Mouse (Mus musculus): ENCODE results near the gene Tph2. TPM values are rescaled to one million over a fixed set of nuclear protein-coding genes. Genes with fewer than 3 reads are reported as not detected.
A peak's percentile ranks its signal among the peaks of the same experiment; 100 is the strongest.

Gene Tph2
- polyA plus RNA-seq, 2 experiments, result not detected

DNA sequence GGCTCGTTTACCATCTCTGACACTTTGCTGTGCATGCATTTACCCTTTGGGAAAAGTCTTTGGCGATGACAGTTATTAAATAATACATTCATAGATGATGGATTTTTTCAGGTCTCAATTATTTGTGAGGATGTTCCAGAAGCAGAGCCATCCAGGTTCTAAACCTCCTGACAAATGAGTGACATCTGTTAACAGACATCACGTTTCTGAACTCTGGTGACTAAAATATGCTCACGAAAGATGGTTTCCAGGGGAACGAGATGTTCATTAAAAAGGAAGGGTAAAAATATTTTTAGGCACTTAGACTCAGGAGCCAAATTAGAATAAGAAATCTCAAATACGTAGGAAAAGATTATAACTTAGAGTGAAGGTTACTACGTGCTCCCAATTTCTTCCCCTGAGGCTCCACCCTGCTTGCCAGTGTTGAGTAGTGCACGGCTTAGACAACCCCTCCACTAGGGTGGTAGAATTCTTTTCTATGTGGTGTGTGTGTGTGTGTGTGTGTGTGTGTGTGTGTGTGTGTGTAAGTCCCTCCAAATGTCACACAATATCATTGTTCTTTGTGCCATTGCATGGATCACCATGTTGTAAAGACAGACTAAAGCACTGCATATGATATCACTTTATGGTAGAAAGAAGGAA, 38.4 kb downstream of the Tph2 start:
- H3K4me2 ChIP-seq (ENCODE audit: low read depth), result no peak overlapping the region
- no peaks in the 10 kb centered on the region for H3K9me3 ChIP-seq (ENCODE audit: control insufficient read depth, low read length)
- H3K4me3 ChIP-seq (ENCODE audit: insufficient read depth in 1 of 2, low read depth in 2 of 2, low read length in 2 of 2), result no peak overlapping the region
- ATAC-seq (ENCODE audit: insufficient read depth), result no peak
- H3K9ac ChIP-seq (replicated peaks), result no peak overlapping the region
- TF ChIP-seq CTCF (IDR thresholded peaks at IDR 0.05; ENCODE audit: low read depth) (no peak), EP300 (IDR thresholded peaks at IDR 0.05; ENCODE audit: low read depth) (no peak)
- H3K27ac ChIP-seq, result no peak overlapping the region
- H3K36me3 ChIP-seq (replicated peaks; ENCODE audit: control insufficient read depth, insufficient read depth, low read depth), result no peaks in the 10 kb centered on the region
- no peak for DNase-seq (ENCODE audit: low read depth in 3 of 3, low spot score in 3 of 3)
- H3K4me1 ChIP-seq (replicated peaks; ENCODE audit: control insufficient read depth in 2 of 2, insufficient read depth in 2 of 2, low read length in 1 of 2), result no peaks in the 10 kb centered on the region
- no peaks in the 10 kb centered on the region for H3K27me3 ChIP-seq (ENCODE audit: control insufficient read depth, insufficient read depth, low read length)
- WGBS (ENCODE audit: insufficient replicate concordance), result 66% methylated on average over 8 of the region's 8 CpGs

DNA sequence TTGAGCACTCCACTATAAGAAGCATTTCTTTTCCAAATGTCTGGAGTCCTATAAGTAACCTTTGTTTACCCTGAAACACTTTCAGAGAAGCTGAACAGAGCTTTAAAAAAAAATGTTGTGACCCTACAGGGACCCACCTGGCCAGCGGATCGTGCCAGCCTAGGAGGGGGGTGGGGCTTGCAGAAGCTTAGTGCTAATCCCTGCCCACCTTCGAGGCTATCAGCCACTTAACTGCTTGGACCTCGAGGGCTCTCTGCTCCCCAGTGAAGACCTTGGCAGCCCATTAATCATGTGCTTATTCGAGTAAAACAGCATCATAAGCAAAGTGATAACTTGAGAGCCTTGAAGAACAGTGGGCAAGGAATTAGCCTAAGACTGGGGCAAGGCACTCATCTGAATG, 40.3 kb downstream of the Tph2 start:
- H3K4me1 ChIP-seq (replicated peaks; ENCODE audit: control insufficient read depth in 2 of 2, insufficient read depth in 2 of 2, low read length in 1 of 2), result no peaks in the 10 kb centered on the region
- no peak overlapping the region for H3K9ac ChIP-seq (replicated peaks)
- no peak overlapping the region for H3K4me2 ChIP-seq (ENCODE audit: low read depth)
- H3K4me3 ChIP-seq (ENCODE audit: insufficient read depth in 1 of 2, low read depth in 2 of 2, low read length in 2 of 2), result no peak overlapping the region
- no peaks in the 10 kb centered on the region for H3K9me3 ChIP-seq (ENCODE audit: control insufficient read depth, low read length)
- H3K27me3 ChIP-seq (ENCODE audit: control insufficient read depth, insufficient read depth, low read length), result no peaks in the 10 kb centered on the region
- H3K27ac ChIP-seq, result no peak overlapping the region
- TF ChIP-seq EP300 (IDR thresholded peaks at IDR 0.05; ENCODE audit: low read depth) (no peak), CTCF (IDR thresholded peaks at IDR 0.05; ENCODE audit: low read depth) (no peak)
- H3K36me3 ChIP-seq (replicated peaks; ENCODE audit: control insufficient read depth, insufficient read depth, low read depth), result no peaks in the 10 kb centered on the region
- WGBS (ENCODE audit: insufficient replicate concordance), result 23% methylated on average over 5 of the region's 5 CpGs
- ATAC-seq (ENCODE audit: insufficient read depth), result no peak
- DNase-seq (ENCODE audit: low read depth in 3 of 3, low spot score in 3 of 3), result no peak

DNA sequence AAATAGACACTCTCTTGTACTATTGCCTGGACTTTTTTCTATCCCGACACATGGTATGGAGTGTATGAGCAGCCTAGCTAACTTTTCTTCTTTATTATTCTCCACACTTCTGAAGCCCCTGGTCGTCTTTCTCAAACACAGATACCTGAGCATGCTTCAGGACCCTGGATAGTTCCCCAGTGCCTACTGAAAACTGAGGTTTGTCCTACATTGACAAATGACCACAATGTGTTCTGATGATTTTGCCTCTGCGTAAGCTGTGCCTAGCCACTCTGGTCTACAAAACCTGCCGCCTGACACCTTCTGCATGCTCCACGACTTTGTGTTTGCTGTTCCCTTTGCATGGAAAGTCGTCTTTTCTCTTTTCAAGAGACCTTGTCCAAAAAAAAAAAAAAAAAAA, 41.2 kb downstream of the Tph2 start:
- ATAC-seq (ENCODE audit: insufficient read depth), result no peak
- TF ChIP-seq CTCF (IDR thresholded peaks at IDR 0.05; ENCODE audit: low read depth) (no peak), EP300 (IDR thresholded peaks at IDR 0.05; ENCODE audit: low read depth) (no peak)

DNA sequence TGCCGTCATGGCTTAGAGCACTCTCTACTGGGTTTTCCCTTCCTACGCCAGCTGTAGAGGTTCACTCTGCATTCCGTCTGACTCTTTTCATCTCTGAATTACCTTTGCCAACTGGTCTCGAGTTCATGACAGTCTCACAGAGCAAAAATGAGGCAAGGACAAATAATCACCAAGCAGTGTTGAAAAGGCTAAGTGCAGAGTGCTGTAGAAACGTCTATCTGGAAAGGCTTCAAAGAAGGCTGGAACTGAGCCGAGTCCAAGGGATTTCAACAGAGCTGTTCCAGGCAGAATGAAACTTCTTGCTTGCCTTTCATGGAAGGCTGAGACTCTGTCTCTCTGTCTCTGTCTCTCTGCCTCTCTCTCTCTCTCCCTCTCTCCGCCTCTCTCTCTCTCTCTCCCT, 47.8 kb downstream of the Tph2 start:
- Histone ChIP-seq H3K36me3 (replicated peaks; ENCODE audit: control insufficient read depth, insufficient read depth, low read depth) (no peaks in the 10 kb centered on the region), H3K4me3 (ENCODE audit: insufficient read depth in 1 of 2, low read depth in 2 of 2, low read length in 2 of 2) (no peak overlapping the region), H3K27ac (no peak overlapping the region), H3K27me3 (ENCODE audit: control insufficient read depth, insufficient read depth, low read length) (no peaks in the 10 kb centered on the region), H3K9me3 (ENCODE audit: control insufficient read depth, low read length) (no peaks in the 10 kb centered on the region), H3K4me1 (replicated peaks; ENCODE audit: control insufficient read depth in 2 of 2, insufficient read depth in 2 of 2, low read length in 1 of 2) (no peaks in the 10 kb centered on the region), H3K4me2 (ENCODE audit: low read depth) (no peak overlapping the region), H3K9ac (replicated peaks) (no peak overlapping the region)
- no peak for TF ChIP-seq EP300 (IDR thresholded peaks at IDR 0.05; ENCODE audit: low read depth)
- TF ChIP-seq CTCF (IDR thresholded peaks at IDR 0.05; ENCODE audit: low read depth), result no peak
- DNase-seq (ENCODE audit: low read depth in 3 of 3, low spot score in 3 of 3) (no peak), ATAC-seq (ENCODE audit: insufficient read depth) (no peak)
- 65% methylated on average over 7 of the region's 7 CpGs for WGBS (ENCODE audit: insufficient replicate concordance)

More for the DNA sequence above, 41.2 kb downstream of the Tph2 start:
- H3K4me2 ChIP-seq (ENCODE audit: low read depth), result no peak overlapping the region
- no peaks in the 10 kb centered on the region for H3K36me3 ChIP-seq (replicated peaks; ENCODE audit: control insufficient read depth, insufficient read depth, low read depth)
- H3K9me3 ChIP-seq (ENCODE audit: control insufficient read depth, low read length), result no peaks in the 10 kb centered on the region
- H3K27me3 ChIP-seq (ENCODE audit: control insufficient read depth, insufficient read depth, low read length), result no peaks in the 10 kb centered on the region
- H3K4me1 ChIP-seq (replicated peaks; ENCODE audit: control insufficient read depth in 2 of 2, insufficient read depth in 2 of 2, low read length in 1 of 2), result no peaks in the 10 kb centered on the region
- WGBS (ENCODE audit: insufficient replicate concordance), result 40% methylated on average over 6 of the region's 6 CpGs
- no peak overlapping the region for H3K4me3 ChIP-seq (ENCODE audit: insufficient read depth in 1 of 2, low read depth in 2 of 2, low read length in 2 of 2)
- DNase-seq (ENCODE audit: low read depth in 3 of 3, low spot score in 3 of 3), result peak in 1 of 3 experiments; percentile 2
- no peak overlapping the region for H3K27ac ChIP-seq
- H3K9ac ChIP-seq (replicated peaks), result no peak overlapping the region

DNA sequence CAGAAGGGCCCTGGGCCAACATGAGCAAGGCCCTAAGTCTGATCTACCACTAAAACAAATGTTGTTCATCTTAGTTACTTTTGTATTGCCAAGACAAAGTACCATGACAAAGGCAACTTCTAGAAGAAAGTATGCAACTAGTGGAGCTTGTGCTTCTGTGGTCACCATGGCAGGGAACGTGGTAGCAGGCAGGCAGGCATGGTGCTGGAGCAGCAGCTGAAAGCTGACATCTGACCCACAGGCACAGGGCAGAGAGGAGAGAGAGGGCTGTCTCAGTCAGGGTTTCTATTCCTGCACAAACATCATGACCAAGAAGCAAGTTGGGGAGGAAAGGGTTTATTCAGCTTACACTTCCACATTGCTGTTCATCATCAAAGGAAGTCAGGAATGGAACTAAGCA, 56.9 kb downstream of the Tph2 start:
- no peaks in the 10 kb centered on the region for H3K4me1 ChIP-seq (replicated peaks; ENCODE audit: control insufficient read depth in 2 of 2, insufficient read depth in 2 of 2, low read length in 1 of 2)

More for the DNA sequence above, 56.9 kb downstream of the Tph2 start:
- no peaks in the 10 kb centered on the region for H3K27me3 ChIP-seq (ENCODE audit: control insufficient read depth, insufficient read depth, low read length)
- WGBS (ENCODE audit: insufficient replicate concordance), result 37% methylated on average over 1 of the region's 1 CpGs
- H3K4me2 ChIP-seq (ENCODE audit: low read depth), result no peak overlapping the region
- DNase-seq (ENCODE audit: low read depth in 3 of 3, low spot score in 3 of 3), result no peak
- no peak overlapping the region for H3K4me3 ChIP-seq (ENCODE audit: insufficient read depth in 1 of 2, low read depth in 2 of 2, low read length in 2 of 2)
- ATAC-seq (ENCODE audit: insufficient read depth), result no peak
- H3K27ac ChIP-seq, result no peak overlapping the region
- TF ChIP-seq CTCF (IDR thresholded peaks at IDR 0.05; ENCODE audit: low read depth) (no peak), EP300 (IDR thresholded peaks at IDR 0.05; ENCODE audit: low read depth) (no peak)
- no peak overlapping the region for H3K9ac ChIP-seq (replicated peaks)
- H3K9me3 ChIP-seq (ENCODE audit: control insufficient read depth, low read length), result no peaks in the 10 kb centered on the region
- no peaks in the 10 kb centered on the region for H3K36me3 ChIP-seq (replicated peaks; ENCODE audit: control insufficient read depth, insufficient read depth, low read depth)

All from liver, embryonic 14.5 days (tissue).